35 mouse cellular contexts compared by ENCODE assay signal in the genomic region with DNA sequence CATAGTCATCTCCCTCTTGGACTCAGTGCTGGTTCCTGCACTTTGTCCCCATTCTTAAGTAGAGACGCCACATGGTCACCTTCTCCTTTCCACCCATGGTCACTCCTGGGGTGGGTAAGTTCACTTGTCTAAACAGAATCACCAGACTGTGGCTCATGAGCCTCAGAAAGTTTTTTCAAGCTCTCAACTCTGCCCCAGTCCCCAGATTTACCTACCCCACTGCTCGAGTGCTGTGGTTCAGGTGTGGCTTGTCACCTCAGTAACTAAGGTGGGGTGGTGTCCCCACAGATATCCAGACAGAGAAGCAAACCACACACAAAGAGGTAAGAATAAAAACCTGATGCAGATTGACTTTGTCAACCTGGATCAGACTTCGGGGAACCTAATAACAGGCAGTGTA.
"Had no signal": no experiment of that assay in that cellular context is flagged by ENCODE, and none has a peak within 500 bp of the region (broad histone marks: within the 10 kb centered on the region; RNA-seq: fewer than 3 reads in every experiment).

No protein-coding gene starts in this region.

- H3K36me3 ChIP-seq: heart, embryonic 10.5 days; heart, embryonic 12.5 days; heart, embryonic 13.5 days; heart, embryonic 15.5 days; hindbrain, embryonic 10.5 days; hindbrain, embryonic 13.5 days; hindbrain, embryonic 15.5 days; intestine, embryonic 15.5 days; kidney, embryonic 15.5 days had no signal

- DNase-seq: heart, postnatal 10 days; heart, postnatal 14 days; heart, postnatal 36 days; heart, postnatal 4 days; kidney, adult 11 months; kidney, adult 18-20 months; kidney, adult 2 months; kidney, adult 8-10 months; kidney, adult 9 months; kidney, postnatal 10 days; kidney, postnatal 14 days; kidney, postnatal 25 days; kidney, postnatal 36 days; kidney, postnatal 4 days; layer of hippocampus, adult 9-11 months; layer of hippocampus, postnatal 36 days had no signal

- H3K4me2 ChIP-seq: heart, embryonic 11.5 days; heart, embryonic 12.5 days; heart, embryonic 13.5 days; heart, embryonic 15.5 days; hindbrain, embryonic 13.5 days; hindbrain, embryonic 14.5 days; hindbrain, embryonic 15.5 days; intestine, embryonic 15.5 days; kidney, embryonic 15.5 days had no signal

- H3K9me3 ChIP-seq: heart, embryonic 10.5 days; heart, embryonic 12.5 days; heart, embryonic 13.5 days; heart, embryonic 15.5 days; hindbrain, embryonic 10.5 days; hindbrain, embryonic 13.5 days; hindbrain, embryonic 15.5 days; intestine, embryonic 15.5 days; kidney, embryonic 15.5 days had no signal

- H3K27me3 ChIP-seq: heart, embryonic 12.5 days; heart, embryonic 13.5 days; heart, embryonic 15.5 days; hindbrain, embryonic 13.5 days; hindbrain, embryonic 15.5 days; intestine, embryonic 15.5 days; kidney, embryonic 15.5 days had no signal

- H3K27ac ChIP-seq: heart, embryonic 10.5 days; heart, embryonic 13.5 days; heart, embryonic 15.5 days; hindbrain, embryonic 10.5 days; hindbrain, embryonic 13.5 days; hindbrain, embryonic 14.5 days; hindbrain, embryonic 15.5 days; hindbrain, postnatal 0 days; intestine, embryonic 15.5 days; kidney, embryonic 15.5 days; kidney, postnatal 0 days; layer of hippocampus, adult 2 months; left cerebral cortex, adult 2 months had no signal

- H3K4me3 ChIP-seq: heart, embryonic 10.5 days; heart, embryonic 12.5 days; heart, embryonic 13.5 days; heart, embryonic 15.5 days; hindbrain, embryonic 10.5 days; hindbrain, embryonic 13.5 days; hindbrain, embryonic 15.5 days; intestine, embryonic 15.5 days; kidney, embryonic 15.5 days; layer of hippocampus, adult 2 months; left cerebral cortex, adult 2 months had no signal

- H3K4me1 ChIP-seq: heart, embryonic 10.5 days; heart, embryonic 12.5 days; heart, embryonic 13.5 days; heart, embryonic 15.5 days; hindbrain, embryonic 10.5 days; hindbrain, embryonic 15.5 days; intestine, embryonic 15.5 days; kidney, embryonic 15.5 days had no signal

- H3K9ac ChIP-seq: heart, embryonic 12.5 days; heart, embryonic 13.5 days; heart, embryonic 15.5 days; hindbrain, embryonic 13.5 days; hindbrain, embryonic 14.5 days; hindbrain, embryonic 15.5 days; intestine, embryonic 15.5 days; kidney, embryonic 15.5 days had no signal

- ATAC-seq: hindbrain, embryonic 16.5 days; hindbrain, postnatal 0 days; inflammation-experienced regulatory T-cells, adult 6 months; intestine, embryonic 15.5 days; intestine, embryonic 16.5 days; intestine, postnatal 0 days had no signal
